Mouse (Mus musculus): Measurements from ENCODE around the gene Rnf214.

DNA sequence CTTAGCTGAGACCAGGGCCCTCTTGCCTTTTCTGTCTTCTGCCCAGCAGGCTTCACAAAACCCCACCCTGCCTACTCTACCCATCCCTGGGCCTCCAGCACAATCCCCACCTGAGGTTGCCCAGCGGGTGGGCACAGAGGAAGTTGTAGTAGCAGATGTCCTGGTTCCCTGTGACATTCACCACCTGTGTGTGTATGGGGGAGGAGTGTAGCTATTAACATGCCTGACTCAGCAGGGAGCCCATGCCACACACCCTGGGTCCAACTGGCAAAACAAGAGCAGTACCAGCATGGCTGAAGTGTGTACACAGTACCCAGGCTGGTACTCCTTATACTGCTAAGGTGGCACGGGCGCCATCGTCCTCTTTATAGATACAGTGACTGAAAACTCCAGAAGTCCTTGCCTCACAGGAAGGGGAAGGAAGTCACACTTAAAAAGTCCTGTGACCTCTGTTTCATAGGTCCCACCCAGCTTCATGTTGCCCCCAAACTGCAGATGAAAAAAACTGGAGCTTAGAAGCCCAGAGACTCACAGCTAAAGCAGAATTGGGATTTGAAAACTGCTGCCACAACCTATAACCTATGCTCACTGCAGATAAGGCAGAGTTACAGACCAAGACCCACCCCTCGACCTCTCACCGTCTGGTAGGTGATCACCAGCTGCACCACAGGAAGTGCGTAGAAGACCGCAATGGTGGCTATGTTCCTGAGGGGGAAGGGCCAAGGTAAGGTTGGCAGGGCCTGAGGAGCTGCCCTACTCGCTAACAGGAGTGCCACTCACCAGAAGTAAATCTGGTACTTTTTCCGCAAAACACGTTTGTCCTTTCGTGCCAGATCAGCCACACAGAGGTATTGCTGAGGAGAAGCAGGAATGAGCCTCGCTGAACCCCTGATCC, 38.0 kb upstream of the Rnf214 start:
- TF ChIP-seq POLR2A (IDR thresholded peaks at IDR 0.05; ENCODE audit: borderline replicate concordance, low read depth, low read length) (no peak), CTCF (IDR thresholded peaks at IDR 0.05; ENCODE audit: low read depth, low read length) (no peak)

All from bone marrow macrophage, adult 2 months (primary cell).